8 mouse cellular contexts compared by ENCODE assay signal in the genomic region with DNA sequence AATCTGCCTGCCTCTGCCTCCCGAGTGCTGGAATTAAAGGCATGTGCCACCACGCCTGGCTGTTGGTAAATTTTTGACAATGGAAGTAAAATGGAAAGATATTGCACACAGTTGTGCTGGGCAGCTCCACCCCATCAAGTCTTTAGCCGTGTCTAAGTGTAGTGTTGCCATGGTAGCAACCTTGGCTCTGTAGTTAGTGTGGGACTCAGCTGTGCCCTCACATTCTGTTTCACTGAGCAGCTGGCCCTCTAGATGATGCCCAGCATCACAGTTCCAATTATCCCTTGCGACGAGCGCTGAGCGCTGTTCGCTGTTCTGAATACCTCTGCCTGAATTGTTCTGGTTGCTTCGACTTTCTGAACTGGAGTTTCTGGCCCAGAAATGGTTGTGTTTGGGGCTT. TPM values are rescaled to one million over a fixed set of nuclear protein-coding genes. Genes with fewer than 3 reads are reported as not detected.
DNase-seq lines count a peak whose midpoint lies in the region; ATAC-seq lines count a peak whose summit lies in the region.
"Had no signal": no experiment of that assay in that cellular context is flagged by ENCODE, and none has a peak within 500 bp of the region (broad histone marks: within the 10 kb centered on the region; RNA-seq: fewer than 3 reads in every experiment).

No protein-coding gene starts in this region.

- peak; percentile 63 for ATAC-seq in embryonic facial prominence, embryonic 14.5 days (ENCODE audit: low read depth)
- peak; percentile 74; the same call in 1 of the 2 replicates for ATAC-seq in hindbrain, embryonic 15.5 days (ENCODE audit: low FRiP score, low read depth)
- peak; percentile 78 for ATAC-seq in neural tube, embryonic 14.5 days (ENCODE audit: low read depth)

- H3K4me2 ChIP-seq in embryonic facial prominence, embryonic 14.5 days (ENCODE audit: low read depth, low read length), result no peak overlapping the region
- H3K4me2 ChIP-seq in hindbrain, embryonic 15.5 days, result no peak overlapping the region
- H3K4me2 ChIP-seq in neural tube, embryonic 14.5 days (ENCODE audit: low read depth, low read length), result no peak overlapping the region

- DNase-seq in layer of hippocampus, adult 11-12 months (ENCODE audit: low spot score), result peak; percentile 44
- no peak for DNase-seq in layer of hippocampus, postnatal 25 days (ENCODE audit: extremely low spot score in 1 of 2, low spot score in 1 of 2)
- peak; percentile 57 for DNase-seq in embryonic facial prominence, embryonic 14.5 days (ENCODE audit: low spot score)
- no peak for DNase-seq in thymus, postnatal 4 days
- DNase-seq in cerebellum, adult 11 months, result no peak

- H3K27me3 ChIP-seq in embryonic facial prominence, embryonic 14.5 days (replicated peaks; ENCODE audit: control insufficient read depth, insufficient read depth, low read length), result no peaks in the 10 kb centered on the region
- H3K27me3 ChIP-seq in hindbrain, embryonic 15.5 days, result no peaks in the 10 kb centered on the region
- H3K27me3 ChIP-seq in neural tube, embryonic 14.5 days (ENCODE audit: control insufficient read depth, insufficient read depth, low read length), result no peaks in the 10 kb centered on the region

- no peak overlapping the region for H3K27ac ChIP-seq in embryonic facial prominence, embryonic 14.5 days (replicated peaks; ENCODE audit: low read depth, low read length)
- H3K27ac ChIP-seq in hindbrain, embryonic 15.5 days (replicated peaks), result peak overlapping the region; percentile 58
- peak overlapping the region; percentile 73 for H3K27ac ChIP-seq in neural tube, embryonic 14.5 days (ENCODE audit: low read depth, low read length)

- 71% methylated on average over 9 of the region's 9 CpGs for WGBS in embryonic facial prominence, embryonic 14.5 days
- 24% methylated on average over 9 of the region's 9 CpGs for WGBS in hindbrain, embryonic 15.5 days
- WGBS in neural tube, embryonic 14.5 days, result 26% methylated on average over 9 of the region's 9 CpGs

- no peak overlapping the region for H3K4me3 ChIP-seq in embryonic facial prominence, embryonic 14.5 days (ENCODE audit: low read depth, low read length)
- no peak overlapping the region for H3K4me3 ChIP-seq in hindbrain, embryonic 15.5 days
- H3K4me3 ChIP-seq in neural tube, embryonic 14.5 days (ENCODE audit: low read depth, low read length), result no peak overlapping the region

- peaks cover 18% of the 10 kb centered on the region for H3K4me1 ChIP-seq in embryonic facial prominence, embryonic 14.5 days (ENCODE audit: control insufficient read depth, insufficient read depth, low read length)
- H3K4me1 ChIP-seq in hindbrain, embryonic 15.5 days (replicated peaks), result peaks cover 48% of the 10 kb centered on the region
- peaks cover 24% of the 10 kb centered on the region for H3K4me1 ChIP-seq in neural tube, embryonic 14.5 days (ENCODE audit: control insufficient read depth, insufficient read depth, low read length)

- H3K9me3 ChIP-seq in embryonic facial prominence, embryonic 14.5 days (ENCODE audit: control insufficient read depth, low read length), result no peaks in the 10 kb centered on the region
- H3K9me3 ChIP-seq in hindbrain, embryonic 15.5 days, result no peaks in the 10 kb centered on the region
- H3K9me3 ChIP-seq in neural tube, embryonic 14.5 days (ENCODE audit: control insufficient read depth, low read length), result no peaks in the 10 kb centered on the region

- no peak overlapping the region for H3K9ac ChIP-seq in embryonic facial prominence, embryonic 14.5 days (ENCODE audit: low read depth, low read length)
- H3K9ac ChIP-seq in hindbrain, embryonic 15.5 days, result no peak overlapping the region
- H3K9ac ChIP-seq in neural tube, embryonic 14.5 days (replicated peaks; ENCODE audit: low read depth, low read length), result no peak overlapping the region

- no peaks in the 10 kb centered on the region for H3K36me3 ChIP-seq in embryonic facial prominence, embryonic 14.5 days (ENCODE audit: control insufficient read depth, insufficient read depth, low read length)
- H3K36me3 ChIP-seq in hindbrain, embryonic 15.5 days, result no peaks in the 10 kb centered on the region
- H3K36me3 ChIP-seq in neural tube, embryonic 14.5 days (ENCODE audit: control insufficient read depth, insufficient read depth, low read length), result no peaks in the 10 kb centered on the region

RNA-seq across cellular contexts. Expression of gene Ccdc12, which starts 25.5 kb away (rescaled TPM):
- 10 to 100 TPM; 51.2 to 57.6 TPM for total RNA-seq in layer of hippocampus, postnatal 25 days (2021)
- 104 and 107 TPM in 2 replicates for polyA plus RNA-seq in embryonic facial prominence, embryonic 14.5 days (2014; fragmentation: Nextera tagmentation; extraction: Ambion mirVana)
- 103 and 107 TPM in 2 replicates for polyA plus RNA-seq in hindbrain, embryonic 15.5 days (2015; fragmentation: Nextera tagmentation; extraction: Ambion mirVana)
- polyA plus RNA-seq in neural tube, embryonic 14.5 days (2014; fragmentation: Nextera tagmentation; extraction: Ambion mirVana), result 101 and 112 TPM in 2 replicates

RNA-seq across cellular contexts. Expression of gene Nbeal2, which starts 27.9 kb away (rescaled TPM):
- 10 to 100 TPM in 1 of 2 experiments, 1 to 10 TPM in 1; 8.4 to 12.9 TPM for total RNA-seq in layer of hippocampus, postnatal 25 days (2021)
- polyA plus RNA-seq in embryonic facial prominence, embryonic 14.5 days (2014; fragmentation: Nextera tagmentation; extraction: Ambion mirVana), result 2.0 and 3.6 TPM in 2 replicates
- 3.5 and 4.3 TPM in 2 replicates for polyA plus RNA-seq in hindbrain, embryonic 15.5 days (2015; fragmentation: Nextera tagmentation; extraction: Ambion mirVana)
- polyA plus RNA-seq in neural tube, embryonic 14.5 days (2014; fragmentation: Nextera tagmentation; extraction: Ambion mirVana), result 4.8 and 5.0 TPM in 2 replicates

RNA-seq across cellular contexts. Expression of gene Nradd, which starts 57.6 kb away (rescaled TPM):
- 1 to 10 TPM; 1.6 to 1.9 TPM for total RNA-seq in layer of hippocampus, postnatal 25 days (2021)
- polyA plus RNA-seq in embryonic facial prominence, embryonic 14.5 days (2014; fragmentation: Nextera tagmentation; extraction: Ambion mirVana), result 21.2 and 30.4 TPM in 2 replicates
- 31.1 and 31.7 TPM in 2 replicates for polyA plus RNA-seq in hindbrain, embryonic 15.5 days (2015; fragmentation: Nextera tagmentation; extraction: Ambion mirVana)
- 14.1 and 21.4 TPM in 2 replicates for polyA plus RNA-seq in neural tube, embryonic 14.5 days (2014; fragmentation: Nextera tagmentation; extraction: Ambion mirVana)

RNA-seq across cellular contexts. Expression of gene Myl3, which starts 59.8 kb away (rescaled TPM):
- under 1 TPM in 1 of 2 experiments, not detected in 1; 0.39 TPM for total RNA-seq in layer of hippocampus, postnatal 25 days (2021)
- 39.1 and 53.6 TPM in 2 replicates for polyA plus RNA-seq in embryonic facial prominence, embryonic 14.5 days (2014; fragmentation: Nextera tagmentation; extraction: Ambion mirVana)
- polyA plus RNA-seq in hindbrain, embryonic 15.5 days (2015; fragmentation: Nextera tagmentation; extraction: Ambion mirVana), result 0.17 TPM in 1 of 2 replicates, not detected in the other
- polyA plus RNA-seq in neural tube, embryonic 14.5 days (2014; fragmentation: Nextera tagmentation; extraction: Ambion mirVana), result 0.50 and 0.66 TPM in 2 replicates
- total RNA-seq: left cerebral cortex, postnatal 25 days had no signal

Comparison
In these comparisons a context has a peak if more than half of its experiments do, and no peak if none do; other contexts are left out.
1. DNase-seq: peak in layer of hippocampus, adult 11-12 months (single experiment) and embryonic facial prominence, embryonic 14.5 days (single experiment); none in layer of hippocampus, postnatal 25 days (0 of 2), thymus, postnatal 4 days (single experiment) and cerebellum, adult 11 months (single experiment).
2. Peak in every context shown above with its lines, with median percentiles within 50 percentile points of each other: ATAC-seq.